Mouse (Mus musculus) cerebellum, adult 2 months (tissue): ENCODE results near the gene Rsph14. TPM values are rescaled to one million over a fixed set of nuclear protein-coding genes. Genes with fewer than 3 reads are reported as not detected.

Source experiments
- DNase-seq, 2 experiments: peaks; one replicate each; pipeline ENCODE4 v3.0.0; 2021
- H3K27ac ChIP-seq: fragments of 200-500 bp; 2 replicates; pipeline ENCODE4 v1.5.1; 2012; ENCODE audit warnings: low read length, control low read depth, inconsistent platforms; ENCODE audit not compliant: insufficient read depth
- H3K27me3 ChIP-seq: fragments of 200-500 bp; 2 replicates; pipeline ENCODE4 v1.6.1; 2012; ENCODE audit warnings: inconsistent platforms, mild to moderate bottlenecking, low read length, moderate library complexity; ENCODE audit not compliant: control insufficient read depth, insufficient read depth
- H3K4me1 ChIP-seq: fragments of 200-500 bp; 2 replicates; pipeline ENCODE4 v1.6.1; 2011; ENCODE audit warnings: low read length; ENCODE audit not compliant: control insufficient read depth, insufficient read depth
- H3K4me3 ChIP-seq: fragments of 200-500 bp; replicated peaks from 2 replicates; pipeline ENCODE3; 2011; ENCODE audit warnings: mild to moderate bottlenecking, low read depth, low read length, control low read depth; ENCODE audit not compliant: insufficient read depth
- CTCF ChIP-seq: fragments of 200-500 bp; IDR thresholded peaks from 2 replicates; pipeline ENCODE4 v1.5.1; 2011; ENCODE audit warnings: low read depth, mild to moderate bottlenecking, control low read depth, low read length, moderate library complexity, borderline replicate concordance; ENCODE audit not compliant: insufficient read depth
- POLR2A ChIP-seq: fragments of 200-500 bp; IDR thresholded peaks from 2 replicates; pipeline ENCODE4 v1.6.1; 2011; ENCODE audit warnings: low read length, control low read depth, borderline replicate concordance; ENCODE audit not compliant: insufficient read depth
- WGBS: fragments of 180-500 bp; shearing (Covaris S2); methylation state at CpG from one replicate; pipeline ENCODE4 v1.1.7; 2018; 5-methylcytosine and 5-hydroxymethylcytosine counted together
- polyA plus RNA-seq: library from polyadenylated mRNA; depleted of rRNA; stranded (reverse); fragments of >200 nt; gene quantifications from 2 replicates; pipeline ENCODE4 v1.2.3, GENCODE M21; 2012; rRNA removed

Rsph14 gene
- polyA plus RNA-seq, 1 experiment: 0.43 TPM

- Histone ChIP-seq H3K4me1 (peaks cover 24% of the 10 kb centered on the region), H3K4me3 (peak overlapping the region; percentile 42), H3K27ac (no peak overlapping the region), H3K27me3 (no peaks in the 10 kb centered on the region)
- 10% methylated on average over 21 of the region's 21 CpGs for WGBS
- TF ChIP-seq CTCF (peak; percentile 92), POLR2A (no peak)
- DNase-seq: peak; percentile 79 to 84
Measured at GRCm38 (mm10) chr10:74925324-74925723, 107.1 kb downstream of the Rsph14 start.

DNA sequence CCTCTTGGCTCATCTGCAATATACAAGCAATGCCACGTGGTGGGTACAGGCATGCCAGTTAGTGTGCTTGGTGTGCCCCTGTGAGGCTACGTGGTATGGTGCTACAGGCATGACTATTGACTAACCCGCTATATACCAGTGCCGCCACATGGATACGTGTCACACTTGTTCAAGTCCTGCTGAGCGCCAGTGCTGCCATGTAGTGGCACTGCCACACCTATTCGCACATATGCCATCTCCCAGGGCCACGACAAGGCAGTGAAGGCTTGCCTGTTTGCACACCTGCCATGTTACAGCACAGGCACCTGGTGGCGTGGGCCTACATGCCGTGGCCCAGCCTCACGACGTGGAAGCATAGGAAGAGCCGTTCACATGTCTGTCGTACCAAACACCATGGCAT, 108.1 kb downstream of the Rsph14 start:
- no peaks in the 10 kb centered on the region for H3K27me3 ChIP-seq
- H3K4me1 ChIP-seq: peaks cover 24% of the 10 kb centered on the region
- H3K27ac ChIP-seq: no peak overlapping the region
- WGBS: 88% methylated on average over 14 of the region's 14 CpGs
- no peak overlapping the region for H3K4me3 ChIP-seq
- TF ChIP-seq CTCF (no peak), POLR2A (no peak)
- DNase-seq: no peak

DNA sequence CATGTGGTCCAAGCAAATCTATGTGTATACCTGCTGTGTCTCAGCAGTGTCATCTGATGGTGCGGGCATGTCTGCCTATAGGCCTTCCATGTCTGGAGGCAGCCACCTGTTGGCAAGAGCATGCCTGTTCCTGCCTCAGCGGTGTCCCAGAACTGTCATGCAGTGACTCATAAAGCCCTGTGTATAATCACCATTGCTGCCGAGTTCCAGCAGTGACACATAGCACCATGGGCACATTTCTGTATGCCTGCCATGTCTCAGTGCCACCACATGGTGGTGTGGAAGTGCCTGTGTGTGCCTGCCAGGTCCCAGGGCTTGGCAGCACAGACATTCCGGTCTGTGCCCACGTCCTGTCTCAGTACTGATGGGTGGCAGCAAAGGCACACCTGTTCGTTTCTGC, 109.6 kb downstream of the Rsph14 start:
- Histone ChIP-seq H3K27me3 (no peaks in the 10 kb centered on the region), H3K4me3 (no peak overlapping the region), H3K4me1 (peaks cover 19% of the 10 kb centered on the region), H3K27ac (no peak overlapping the region)
- peak; percentile 77 to 89 for DNase-seq
- peak; percentile 87 for TF ChIP-seq CTCF
- TF ChIP-seq POLR2A: no peak
- 3% methylated on average over 6 of the region's 6 CpGs for WGBS

GRCm38 (mm10) chr10:74921614-74922013, 110.8 kb downstream of the Rsph14 start:
- TF ChIP-seq CTCF: no peak
- TF ChIP-seq POLR2A: no peak
- 82% methylated on average over 11 of the region's 11 CpGs for WGBS
- no peaks in the 10 kb centered on the region for H3K27me3 ChIP-seq
- no peak overlapping the region for H3K4me3 ChIP-seq
- H3K27ac ChIP-seq: no peak overlapping the region
- DNase-seq: no peak
- H3K4me1 ChIP-seq: peaks cover 19% of the 10 kb centered on the region

- H3K27ac ChIP-seq: no peak overlapping the region
- peak; percentile 59 for TF ChIP-seq CTCF
- TF ChIP-seq POLR2A: no peak
- peak in 1 of 2 experiments; percentile 40 for DNase-seq
- 54% methylated on average over 17 of the region's 17 CpGs for WGBS
- no peak overlapping the region for H3K4me3 ChIP-seq
- H3K4me1 ChIP-seq: peaks cover 19% of the 10 kb centered on the region
- no peaks in the 10 kb centered on the region for H3K27me3 ChIP-seq
Measured at GRCm38 (mm10) chr10:74920853-74921567, 111.4 kb downstream of the Rsph14 start.

DNA sequence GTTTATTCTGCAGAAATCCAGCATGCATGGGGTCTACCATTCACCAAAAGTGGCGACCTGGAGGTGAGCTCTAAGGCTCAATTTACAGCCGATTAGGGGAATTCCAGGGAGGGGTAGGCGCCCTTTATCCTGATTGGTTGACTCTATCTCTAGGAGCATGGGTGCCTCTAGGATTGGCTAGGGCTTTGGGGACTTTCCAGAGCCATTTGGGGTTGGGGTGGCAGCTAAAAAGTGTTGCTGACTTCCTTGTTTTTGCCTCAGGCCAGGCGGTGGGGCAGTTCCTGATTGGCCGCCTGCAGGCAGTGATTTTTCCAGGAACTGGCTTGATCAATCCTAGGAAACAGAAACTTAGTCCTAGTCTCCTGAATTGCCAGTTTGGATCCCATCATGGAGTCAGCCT, 113.1 kb downstream of the Rsph14 start:
- WGBS: 78% methylated on average over 5 of the region's 5 CpGs
- no peak for DNase-seq
- Histone ChIP-seq H3K4me3 (no peak overlapping the region), H3K27ac (no peak overlapping the region), H3K27me3 (no peaks in the 10 kb centered on the region), H3K4me1 (peaks cover 12% of the 10 kb centered on the region)
- TF ChIP-seq CTCF: no peak
- no peak for TF ChIP-seq POLR2A

DNA sequence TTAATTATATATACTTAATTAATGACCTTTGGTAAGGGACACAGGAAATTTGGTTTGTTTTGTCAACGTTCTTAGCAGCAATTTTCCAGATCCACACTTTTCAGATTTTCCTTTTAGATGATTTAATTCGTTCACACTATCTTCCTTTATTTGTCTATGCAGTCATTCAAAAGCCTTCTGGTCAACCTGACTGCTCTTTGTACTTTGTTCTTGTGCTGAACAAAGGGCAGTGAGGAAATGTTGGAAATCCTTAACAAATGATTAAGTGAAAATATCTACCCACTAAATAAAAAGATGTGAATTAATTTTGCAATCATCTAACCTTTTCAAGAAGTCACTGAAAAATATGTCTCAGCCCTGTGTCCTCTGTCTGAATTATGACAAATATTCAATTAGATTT, 124.0 kb downstream of the Rsph14 start:
- no peak overlapping the region for H3K27ac ChIP-seq
- H3K4me3 ChIP-seq: no peak overlapping the region
- no peaks in the 10 kb centered on the region for H3K4me1 ChIP-seq
- no peaks in the 10 kb centered on the region for H3K27me3 ChIP-seq
- no peak for DNase-seq
- WGBS: 85% methylated on average over 2 of the region's 2 CpGs
- TF ChIP-seq POLR2A (no peak), CTCF (no peak)

Other genes starting within 250 kb of the Rsph14 start
- 41.0 and 44.1 TPM in 2 replicates for gene Gnaz, start 65.4 kb downstream of the Rsph14 start, polyA plus RNA-seq
- gene Rab36, start 4.5 kb upstream of the Rsph14 start, polyA plus RNA-seq: 20.4 and 21.2 TPM in 2 replicates
- gene Bcr, start 28.0 kb upstream of the Rsph14 start, polyA plus RNA-seq: 44.3 and 44.4 TPM in 2 replicates
- 34.1 and 34.9 TPM in 2 replicates for gene Specc1l, start 179.5 kb upstream of the Rsph14 start, polyA plus RNA-seq